Mouse (Mus musculus): ENCODE measurements around the gene 4930539E08Rik. TPM values are rescaled to one million over a fixed set of nuclear protein-coding genes. Genes with fewer than 3 reads are reported as not detected.

The 4930539E08Rik gene
- polyA plus RNA-seq, 1 experiment from 2014 or later = 0.11 TPM

GRCm38 (mm10) chr17:28924957-28925595 is 10.0 kb upstream of the 4930539E08Rik start:
- Histone ChIP-seq H3K36me3 (no peaks in the 10 kb centered on the region), H3K9me3 (replicated peaks) (no peaks in the 10 kb centered on the region), H3K27me3 (ENCODE audit: low read depth, poor library complexity, severe bottlenecking) (no peaks in the 10 kb centered on the region), H3K4me3 (no peak overlapping the region), H3K4me1 (peaks cover 19% of the 10 kb centered on the region), H3K27ac (replicated peaks) (no peak overlapping the region)
- WGBS = 90% methylated on average over 8 of the region's 8 CpGs
- DNase-seq (ENCODE audit: low spot score) = no peak

- WGBS = 75% methylated on average over 6 of the region's 6 CpGs
- Histone ChIP-seq H3K36me3 (no peaks in the 10 kb centered on the region), H3K9me3 (replicated peaks) (no peaks in the 10 kb centered on the region), H3K4me1 (peaks cover 18% of the 10 kb centered on the region), H3K27me3 (ENCODE audit: low read depth, poor library complexity, severe bottlenecking) (no peaks in the 10 kb centered on the region), H3K27ac (replicated peaks) (no peak overlapping the region), H3K4me3 (no peak overlapping the region)
- no peak for DNase-seq (ENCODE audit: low spot score)
Measured at GRCm38 (mm10) chr17:28922096-28922495, 7.0 kb upstream of the 4930539E08Rik start.

- no peaks in the 10 kb centered on the region for H3K9me3 ChIP-seq (replicated peaks)
- no peak for DNase-seq (ENCODE audit: low spot score)
- no peaks in the 10 kb centered on the region for H3K36me3 ChIP-seq
- no peaks in the 10 kb centered on the region for H3K27me3 ChIP-seq (ENCODE audit: low read depth, poor library complexity, severe bottlenecking)
- H3K4me1 ChIP-seq = peaks cover 12% of the 10 kb centered on the region
- no peak overlapping the region for H3K27ac ChIP-seq (replicated peaks)
- no peak overlapping the region for H3K4me3 ChIP-seq
- WGBS = 71% methylated on average over 8 of the region's 8 CpGs
Measured at GRCm38 (mm10) chr17:28921086-28921485, 6.0 kb upstream of the 4930539E08Rik start.

GRCm38 (mm10) chr17:28916520-28916919 is 1.4 kb upstream of the 4930539E08Rik start:
- no peaks in the 10 kb centered on the region for H3K27me3 ChIP-seq (ENCODE audit: low read depth, poor library complexity, severe bottlenecking)
- no peak overlapping the region for H3K4me3 ChIP-seq
- H3K4me1 ChIP-seq = no peaks in the 10 kb centered on the region
- no peaks in the 10 kb centered on the region for H3K9me3 ChIP-seq (replicated peaks)
- no peak for DNase-seq (ENCODE audit: low spot score)
- H3K36me3 ChIP-seq = no peaks in the 10 kb centered on the region
- H3K27ac ChIP-seq (replicated peaks) = no peak overlapping the region
- whole genome bisulfite sequencing = 88% methylated on average over 1 of the region's 1 CpGs

GRCm38 (mm10) chr17:28913940-28914339 is 1.2 kb downstream of the 4930539E08Rik start:
- H3K27ac ChIP-seq (replicated peaks) = no peak overlapping the region
- H3K9me3 ChIP-seq (replicated peaks) = no peaks in the 10 kb centered on the region
- H3K4me3 ChIP-seq = no peak overlapping the region
- peaks cover 13% of the 10 kb centered on the region for H3K4me1 ChIP-seq
- H3K27me3 ChIP-seq (ENCODE audit: low read depth, poor library complexity, severe bottlenecking) = peaks cover 18% of the 10 kb centered on the region
- DNase-seq (ENCODE audit: low spot score) = no peak
- H3K36me3 ChIP-seq = no peaks in the 10 kb centered on the region
- WGBS = 84% methylated on average over 6 of the region's 6 CpGs

GRCm38 (mm10) chr17:28913200-28913599 is 1.9 kb downstream of the 4930539E08Rik start:
- Histone ChIP-seq H3K4me3 (no peak overlapping the region), H3K27ac (replicated peaks) (no peak overlapping the region), H3K36me3 (no peaks in the 10 kb centered on the region), H3K4me1 (peaks cover 15% of the 10 kb centered on the region), H3K9me3 (replicated peaks) (no peaks in the 10 kb centered on the region), H3K27me3 (ENCODE audit: low read depth, poor library complexity, severe bottlenecking) (peaks cover 25% of the 10 kb centered on the region)
- DNase-seq (ENCODE audit: low spot score) = no peak
- 82% methylated on average over 5 of the region's 5 CpGs for whole genome bisulfite sequencing

GRCm38 (mm10) chr17:28910139-28910538 is 5.0 kb downstream of the 4930539E08Rik start:
- Histone ChIP-seq H3K27ac (replicated peaks) (no peak overlapping the region), H3K4me3 (peak overlapping the region; percentile 50; the same call in 1 of the 2 replicates), H3K4me1 (peaks cover 23% of the 10 kb centered on the region), H3K36me3 (no peaks in the 10 kb centered on the region), H3K27me3 (ENCODE audit: low read depth, poor library complexity, severe bottlenecking) (peaks cover 31% of the 10 kb centered on the region), H3K9me3 (replicated peaks) (no peaks in the 10 kb centered on the region)
- no peak for DNase-seq (ENCODE audit: low spot score)
- 18% methylated on average over 7 of the region's 7 CpGs for WGBS

GRCm38 (mm10) chr17:28909252-28909941 is 5.7 kb downstream of the 4930539E08Rik start:
- Histone ChIP-seq H3K27me3 (ENCODE audit: low read depth, poor library complexity, severe bottlenecking) (peaks cover 31% of the 10 kb centered on the region), H3K9me3 (replicated peaks) (no peaks in the 10 kb centered on the region), H3K27ac (replicated peaks) (peak overlapping the region; percentile 64; the same call in 1 of the 2 replicates), H3K4me1 (peaks cover 30% of the 10 kb centered on the region), H3K36me3 (no peaks in the 10 kb centered on the region), H3K4me3 (peak overlapping the region; percentile 50)
- WGBS = 8% methylated on average over 29 of the region's 29 CpGs
- peak; percentile 68 for DNase-seq (ENCODE audit: low spot score)

- H3K4me3 ChIP-seq = no peak overlapping the region
- H3K4me1 ChIP-seq = peaks cover 34% of the 10 kb centered on the region
- 80% methylated on average over 7 of the region's 7 CpGs for WGBS
- H3K36me3 ChIP-seq = no peaks in the 10 kb centered on the region
- no peak overlapping the region for H3K27ac ChIP-seq (replicated peaks)
- H3K9me3 ChIP-seq (replicated peaks) = no peaks in the 10 kb centered on the region
- no peak for DNase-seq (ENCODE audit: low spot score)
- H3K27me3 ChIP-seq (ENCODE audit: low read depth, poor library complexity, severe bottlenecking) = peaks cover 31% of the 10 kb centered on the region
Measured at GRCm38 (mm10) chr17:28907959-28908358, 7.2 kb downstream of the 4930539E08Rik start.

GRCm38 (mm10) chr17:28905377-28905916 is 9.7 kb downstream of the 4930539E08Rik start:
- H3K27me3 ChIP-seq (ENCODE audit: low read depth, poor library complexity, severe bottlenecking) = peaks cover 28% of the 10 kb centered on the region
- H3K27ac ChIP-seq (replicated peaks) = peak overlapping the region; percentile 3; the same call in 1 of the 2 replicates
- no peaks in the 10 kb centered on the region for H3K9me3 ChIP-seq (replicated peaks)
- H3K4me3 ChIP-seq = no peak overlapping the region
- DNase-seq (ENCODE audit: low spot score) = no peak
- H3K36me3 ChIP-seq = no peaks in the 10 kb centered on the region
- whole genome bisulfite sequencing = 62% methylated on average over 13 of the region's 13 CpGs
- H3K4me1 ChIP-seq = peaks cover 34% of the 10 kb centered on the region

GRCm38 (mm10) chr17:28904546-28905376 is 10.4 kb downstream of the 4930539E08Rik start:
- Histone ChIP-seq H3K27me3 (ENCODE audit: low read depth, poor library complexity, severe bottlenecking) (peaks cover 21% of the 10 kb centered on the region), H3K27ac (replicated peaks) (peak overlapping the region; percentile 3; the same call in 1 of the 2 replicates), H3K36me3 (no peaks in the 10 kb centered on the region), H3K4me3 (no peak overlapping the region), H3K9me3 (replicated peaks) (no peaks in the 10 kb centered on the region), H3K4me1 (peaks cover 31% of the 10 kb centered on the region)
- peak; percentile 75 for DNase-seq (ENCODE audit: low spot score)
- WGBS = 32% methylated on average over 23 of the region's 23 CpGs

- Histone ChIP-seq H3K27me3 (ENCODE audit: low read depth, poor library complexity, severe bottlenecking) (peaks cover 3% of the 10 kb centered on the region), H3K27ac (replicated peaks) (no peak overlapping the region), H3K36me3 (no peaks in the 10 kb centered on the region), H3K4me3 (no peak overlapping the region), H3K4me1 (peaks cover 35% of the 10 kb centered on the region), H3K9me3 (replicated peaks) (no peaks in the 10 kb centered on the region)
- WGBS = 69% methylated on average over 4 of the region's 4 CpGs
- DNase-seq (ENCODE audit: low spot score) = no peak
Measured at GRCm38 (mm10) chr17:28901559-28901958, 13.6 kb downstream of the 4930539E08Rik start.
